Mouse (Mus musculus) CD4-positive, CD25-positive, alpha-beta regulatory T cell, adult 2 months (primary cell): ENCODE results near the gene Atp2b2.

Experiments used
- DNase-seq: peaks from one replicate; pipeline ENCODE4 v3.0.0-alpha.2; 2012; ENCODE audit warnings: low read depth, low spot score

Atp2b2 gene

GRCm38 (mm10) chr6:114012834-114013233 is 29.6 kb downstream of the Atp2b2 start:
- no peak for DNase-seq

- DNase-seq, result no peak
Observed at GRCm38 (mm10) chr6:114011976-114012375, 30.4 kb downstream of the Atp2b2 start.

- DNase-seq, result no peak
Observed at GRCm38 (mm10) chr6:114003796-114004195, 38.6 kb downstream of the Atp2b2 start.

GRCm38 (mm10) chr6:114000928-114001327 is 41.5 kb downstream of the Atp2b2 start:
- DNase-seq, result no peak

GRCm38 (mm10) chr6:114000304-114000703 is 42.1 kb downstream of the Atp2b2 start:
- DNase-seq, result no peak

GRCm38 (mm10) chr6:113998413-113998812 is 44.0 kb downstream of the Atp2b2 start:
- DNase-seq, result no peak

- DNase-seq, result no peak
Observed at GRCm38 (mm10) chr6:113994176-113994575, 48.2 kb downstream of the Atp2b2 start.

- DNase-seq, result no peak
Observed at GRCm38 (mm10) chr6:113992101-113992500, 50.3 kb downstream of the Atp2b2 start.

- no peak for DNase-seq
Observed at GRCm38 (mm10) chr6:113991482-113991881, 50.9 kb downstream of the Atp2b2 start.

- no peak for DNase-seq
Observed at GRCm38 (mm10) chr6:113990044-113990443, 52.4 kb downstream of the Atp2b2 start.

- no peak for DNase-seq
Observed at GRCm38 (mm10) chr6:113988521-113988920, 53.9 kb downstream of the Atp2b2 start.

GRCm38 (mm10) chr6:113986671-113987070 is 55.7 kb downstream of the Atp2b2 start:
- no peak for DNase-seq

GRCm38 (mm10) chr6:113978673-113979072 is 63.7 kb downstream of the Atp2b2 start:
- DNase-seq, result no peak

- no peak for DNase-seq
Observed at GRCm38 (mm10) chr6:113978091-113978650, 64.2 kb downstream of the Atp2b2 start.

- DNase-seq, result no peak
Observed at GRCm38 (mm10) chr6:113970900-113971299, 71.5 kb downstream of the Atp2b2 start.

- DNase-seq, result no peak
Observed at GRCm38 (mm10) chr6:113970464-113970863, 71.9 kb downstream of the Atp2b2 start.

- no peak for DNase-seq
Observed at GRCm38 (mm10) chr6:113969751-113970150, 72.7 kb downstream of the Atp2b2 start.

GRCm38 (mm10) chr6:113962811-113963210 is 79.6 kb downstream of the Atp2b2 start:
- no peak for DNase-seq

GRCm38 (mm10) chr6:113961658-113962057 is 80.8 kb downstream of the Atp2b2 start:
- no peak for DNase-seq

- DNase-seq, result no peak
Observed at GRCm38 (mm10) chr6:113959336-113959735, 83.1 kb downstream of the Atp2b2 start.

GRCm38 (mm10) chr6:113958714-113959113 is 83.7 kb downstream of the Atp2b2 start:
- DNase-seq, result no peak

- DNase-seq, result no peak
Observed at GRCm38 (mm10) chr6:113958003-113958402, 84.4 kb downstream of the Atp2b2 start.

GRCm38 (mm10) chr6:113957232-113957940 is 85.0 kb downstream of the Atp2b2 start:
- no peak for DNase-seq
